Mouse (Mus musculus): ENCODE results near the gene Tmem106a. TPM values are rescaled to one million over a fixed set of nuclear protein-coding genes. Genes with fewer than 3 reads are reported as not detected.
"Not testable (repeated sequence)": the region's sequence is repeated elsewhere in the genome, so short reads cannot be mapped to it uniquely, and the experiment has no call there.

Gene Tmem106a
- polyA plus RNA-seq, 1 experiment from 2014 or later: 8.0 TPM

DNA sequence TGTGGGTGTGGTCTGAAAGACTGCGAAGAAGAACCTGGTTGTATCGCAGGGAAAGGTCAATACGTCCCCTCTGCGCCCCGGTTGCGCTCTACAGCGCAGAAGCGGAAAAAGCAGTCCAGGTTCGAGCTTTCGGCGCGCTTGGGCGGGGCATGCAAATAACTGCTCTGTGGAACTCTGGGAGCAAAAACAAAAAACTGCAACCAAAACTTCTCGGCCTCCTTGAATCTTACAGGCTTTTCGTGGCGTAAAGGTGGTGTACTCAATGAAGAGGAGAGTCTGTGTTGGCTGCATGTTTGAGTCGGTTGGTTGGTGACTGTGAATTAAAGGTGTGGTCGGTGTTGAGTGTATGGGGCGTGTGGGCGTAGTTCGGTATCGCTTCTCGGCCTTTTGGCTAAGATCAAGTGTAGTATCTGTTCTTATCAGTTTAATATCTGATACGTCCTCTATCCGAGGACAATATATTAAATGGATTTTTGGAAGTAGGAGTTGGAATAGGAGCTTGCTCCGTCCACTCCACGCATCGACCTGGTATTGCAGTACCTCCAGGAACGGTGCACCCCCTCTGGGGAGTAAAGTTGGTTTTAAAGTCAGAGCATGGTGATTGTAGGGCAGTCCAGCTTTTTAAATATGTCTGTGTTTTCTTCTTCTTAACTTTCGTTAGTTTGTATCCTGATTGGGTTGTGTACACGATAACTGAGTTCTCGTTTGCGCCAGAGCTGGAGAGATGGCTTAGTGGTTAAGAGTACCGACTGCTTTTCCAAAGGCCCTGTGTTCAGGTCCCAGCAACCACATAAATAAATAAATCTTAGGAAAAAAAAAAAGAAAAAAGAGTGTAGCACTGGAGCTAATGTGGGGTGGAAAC, 45.2 kb downstream of the Tmem106a start, which contains the start of gene Rdm1:
TSS of gene Rdm1 (plus strand) at position 201 of the 862 bp plus-strand sequence.
- H3K9me3 ChIP-seq (replicated peaks; ENCODE audit: control insufficient read depth, low read length): no peaks in the 10 kb centered on the region
- under 1% methylated on average over 33 of the region's 34 CpGs for WGBS (ENCODE audit: insufficient replicate concordance)
- ATAC-seq (ENCODE audit: low read depth): peak; percentile 88
- H3K36me3 ChIP-seq (ENCODE audit: control insufficient read depth, insufficient read depth): no peaks in the 10 kb centered on the region
- H3K4me1 ChIP-seq (ENCODE audit: control insufficient read depth, low read depth, low read length): peaks cover 14% of the 10 kb centered on the region
- H3K9ac ChIP-seq (ENCODE audit: low read depth, low read length): peak within 1 kb of the TSS; percentile 80
- no peaks in the 10 kb centered on the region for H3K27me3 ChIP-seq (ENCODE audit: control insufficient read depth, insufficient read depth, low read depth, low read length)
- peak within 1 kb of the TSS; percentile 99 for H3K27ac ChIP-seq (ENCODE audit: low read length)
- H3K4me3 ChIP-seq (ENCODE audit: low read depth, low read length): peak within 1 kb of the TSS; percentile 71
- peak within 1 kb of the TSS; percentile 91 for H3K4me2 ChIP-seq (ENCODE audit: low read depth, low read length)

GRCm38 (mm10) chr11:101627857-101628559, 46.0 kb downstream of the Tmem106a start:
- peak; percentile 14; the same call in 1 of the 2 replicates for ATAC-seq (ENCODE audit: low read depth)
- under 1% methylated on average over 33 of the region's 33 CpGs for WGBS (ENCODE audit: insufficient replicate concordance)
- H3K4me2 ChIP-seq (ENCODE audit: low read depth, low read length): peak overlapping the region; percentile 91
- H3K27ac ChIP-seq (ENCODE audit: low read length): peak overlapping the region; percentile 99
- H3K9ac ChIP-seq (ENCODE audit: low read depth, low read length): peak overlapping the region; percentile 80
- no peaks in the 10 kb centered on the region for H3K36me3 ChIP-seq (ENCODE audit: control insufficient read depth, insufficient read depth)
- H3K4me3 ChIP-seq (ENCODE audit: low read depth, low read length): peak overlapping the region; percentile 71
- H3K4me1 ChIP-seq (ENCODE audit: control insufficient read depth, low read depth, low read length): peaks cover 14% of the 10 kb centered on the region
- H3K27me3 ChIP-seq (ENCODE audit: control insufficient read depth, insufficient read depth, low read depth, low read length): no peaks in the 10 kb centered on the region
- no peaks in the 10 kb centered on the region for H3K9me3 ChIP-seq (replicated peaks; ENCODE audit: control insufficient read depth, low read length)

DNA sequence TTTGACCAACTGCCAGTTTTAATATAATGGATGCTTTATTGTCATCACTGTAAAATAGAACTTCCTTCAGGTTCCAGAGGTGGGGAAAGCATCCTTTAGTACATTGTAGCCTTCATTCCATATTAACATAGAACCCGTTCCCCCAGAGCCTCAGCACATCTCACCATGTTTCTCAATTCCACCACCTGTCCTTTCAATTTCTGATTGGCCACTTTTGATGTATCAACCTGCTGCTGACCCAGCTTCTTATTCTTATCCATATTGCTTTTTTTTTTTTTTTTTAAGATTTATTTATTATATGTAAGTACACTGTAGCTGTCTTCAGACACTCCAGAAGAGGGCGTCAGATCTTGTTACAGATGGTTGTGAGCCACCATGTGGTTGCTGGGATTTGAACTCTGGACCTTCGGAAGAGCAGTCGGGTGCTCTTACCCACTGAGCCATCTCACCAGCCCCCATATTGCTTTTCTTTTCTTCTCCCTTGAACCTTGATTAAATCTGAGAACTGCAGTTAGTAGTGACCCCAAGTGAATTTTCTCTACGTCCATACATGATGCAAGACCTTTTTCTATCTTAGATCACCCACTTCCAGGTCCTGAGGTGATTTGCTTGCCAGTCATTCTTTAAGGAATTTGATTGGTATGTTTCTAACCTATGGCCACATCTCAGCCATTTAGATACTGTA, 46.8 kb downstream of the Tmem106a start:
- H3K27ac ChIP-seq (ENCODE audit: low read length); H3K36me3 ChIP-seq (ENCODE audit: control insufficient read depth, insufficient read depth); H3K9me3 ChIP-seq (replicated peaks; ENCODE audit: control insufficient read depth, low read length); ATAC-seq (ENCODE audit: low read depth); H3K9ac ChIP-seq (ENCODE audit: low read depth, low read length); H3K27me3 ChIP-seq (ENCODE audit: control insufficient read depth, insufficient read depth, low read depth, low read length): not testable (repeated sequence)
- Histone ChIP-seq H3K4me3 (ENCODE audit: low read depth, low read length) (peak overlapping the region; percentile 71; the same call in 1 of the 2 replicates), H3K4me2 (ENCODE audit: low read depth, low read length) (peak overlapping the region; percentile 91), H3K4me1 (ENCODE audit: control insufficient read depth, low read depth, low read length) (peaks cover 14% of the 10 kb centered on the region)
- WGBS (ENCODE audit: insufficient replicate concordance): 53% methylated on average over 4 of the region's 5 CpGs

GRCm38 (mm10) chr11:101635660-101636059, 53.6 kb downstream of the Tmem106a start:
- H3K9me3 ChIP-seq (replicated peaks; ENCODE audit: control insufficient read depth, low read length): peaks cover 3% of the 10 kb centered on the region; the same call in 1 of the 2 replicates
- no peak overlapping the region for H3K9ac ChIP-seq (ENCODE audit: low read depth, low read length)
- no peak for ATAC-seq (ENCODE audit: low read depth)
- H3K27ac ChIP-seq (ENCODE audit: low read length): no peak overlapping the region
- no peaks in the 10 kb centered on the region for H3K4me1 ChIP-seq (ENCODE audit: control insufficient read depth, low read depth, low read length)
- no peak overlapping the region for H3K4me3 ChIP-seq (ENCODE audit: low read depth, low read length)
- WGBS (ENCODE audit: insufficient replicate concordance): 68% methylated on average over 10 of the region's 10 CpGs
- no peaks in the 10 kb centered on the region for H3K36me3 ChIP-seq (ENCODE audit: control insufficient read depth, insufficient read depth)
- 0 out of 2 replicates have a peak, but pooled peaks cover 3% of the 10 kb centered on the region for H3K27me3 ChIP-seq (ENCODE audit: control insufficient read depth, insufficient read depth, low read depth, low read length)
- H3K4me2 ChIP-seq (ENCODE audit: low read depth, low read length): no peak overlapping the region

DNA sequence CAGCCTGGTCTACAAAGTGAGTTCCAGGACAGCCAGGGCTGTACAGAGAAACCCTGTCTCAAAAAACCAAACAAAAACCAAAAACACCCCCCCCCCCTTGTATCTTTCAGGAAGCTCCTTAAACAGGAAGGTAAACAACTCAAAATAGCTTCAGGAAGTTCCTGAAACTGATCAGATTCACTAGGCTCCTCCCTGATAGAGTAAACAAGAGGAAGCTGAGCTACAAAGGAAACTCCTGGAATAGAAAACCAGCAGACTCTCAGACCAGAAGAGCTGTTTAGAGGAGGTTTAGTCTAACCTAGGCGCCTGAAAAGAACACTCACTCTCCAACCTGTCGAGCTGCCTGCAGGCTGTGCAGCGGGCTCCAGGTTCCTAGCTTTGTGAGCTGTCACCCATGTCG, 57.7 kb downstream of the Tmem106a start:
- WGBS (ENCODE audit: insufficient replicate concordance): 80% methylated on average over 4 of the region's 4 CpGs
- Histone ChIP-seq H3K9ac (ENCODE audit: low read depth, low read length) (no peak overlapping the region), H3K4me3 (ENCODE audit: low read depth, low read length) (no peak overlapping the region), H3K27me3 (ENCODE audit: control insufficient read depth, insufficient read depth, low read depth, low read length) (0 out of 2 replicates have a peak, but pooled peaks cover 3% of the 10 kb centered on the region), H3K4me1 (ENCODE audit: control insufficient read depth, low read depth, low read length) (peaks cover 8% of the 10 kb centered on the region), H3K36me3 (ENCODE audit: control insufficient read depth, insufficient read depth) (no peaks in the 10 kb centered on the region), H3K27ac (ENCODE audit: low read length) (no peak overlapping the region), H3K4me2 (ENCODE audit: low read depth, low read length) (no peak overlapping the region), H3K9me3 (replicated peaks; ENCODE audit: control insufficient read depth, low read length) (peaks cover 3% of the 10 kb centered on the region; the same call in 1 of the 2 replicates)
- no peak for ATAC-seq (ENCODE audit: low read depth)

DNA sequence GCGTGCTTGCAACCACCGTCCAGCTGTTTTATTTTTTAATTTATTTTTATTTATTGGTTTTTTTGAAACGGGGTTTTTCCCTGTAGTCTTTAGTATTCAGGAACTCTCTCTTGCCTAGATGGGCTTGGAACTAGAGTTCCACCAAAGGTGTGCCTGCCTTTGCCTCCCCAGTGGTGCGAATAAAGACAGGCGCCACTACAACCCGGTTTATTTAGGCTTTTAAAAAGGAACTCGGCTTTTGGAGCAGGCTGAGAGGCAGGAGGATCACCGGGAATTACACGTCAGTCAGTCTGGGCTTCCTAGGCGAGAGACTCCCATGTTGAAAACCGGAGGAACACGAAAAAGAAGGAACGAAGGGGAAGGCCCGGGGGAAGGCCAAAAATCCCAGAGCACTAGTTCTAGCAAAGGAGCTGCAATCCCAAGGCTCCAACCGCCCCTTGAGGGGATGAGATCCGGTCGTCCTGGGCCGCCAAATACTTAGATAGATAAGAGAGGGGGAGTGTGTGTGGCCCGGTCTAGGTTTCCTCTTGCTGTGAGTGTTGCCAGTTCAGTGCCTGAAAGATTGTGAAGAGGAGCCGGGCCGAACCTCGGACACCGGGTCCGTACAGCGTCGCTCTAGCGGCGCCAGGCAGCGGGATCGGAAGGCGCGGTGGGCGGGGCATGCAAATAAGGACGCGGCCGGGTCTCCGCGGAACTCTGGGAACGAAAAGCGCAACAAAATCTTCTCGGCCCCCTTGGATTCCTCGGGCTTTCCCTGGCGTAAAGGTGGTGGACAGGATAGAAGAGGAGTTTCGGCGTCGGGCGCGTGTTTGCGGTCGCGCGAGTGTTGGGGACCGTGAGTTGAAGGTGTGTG, 59.0 kb downstream of the Tmem106a start:
- Histone ChIP-seq H3K4me3 (ENCODE audit: low read depth, low read length) (peak overlapping the region; percentile 53), H3K4me2 (ENCODE audit: low read depth, low read length) (peak overlapping the region; percentile 70), H3K9ac (ENCODE audit: low read depth, low read length) (peak overlapping the region; percentile 65)
- H3K27me3 ChIP-seq (ENCODE audit: control insufficient read depth, insufficient read depth, low read depth, low read length); H3K27ac ChIP-seq (ENCODE audit: low read length); H3K9me3 ChIP-seq (replicated peaks; ENCODE audit: control insufficient read depth, low read length); H3K4me1 ChIP-seq (ENCODE audit: control insufficient read depth, low read depth, low read length); H3K36me3 ChIP-seq (ENCODE audit: control insufficient read depth, insufficient read depth): not testable (repeated sequence)
- 6% methylated on average over 47 of the region's 53 CpGs for WGBS (ENCODE audit: insufficient replicate concordance)
- peak; percentile 35 for ATAC-seq (ENCODE audit: low read depth)
